Mouse (Mus musculus): Measurements from ENCODE around the gene Tanc1.

DNA sequence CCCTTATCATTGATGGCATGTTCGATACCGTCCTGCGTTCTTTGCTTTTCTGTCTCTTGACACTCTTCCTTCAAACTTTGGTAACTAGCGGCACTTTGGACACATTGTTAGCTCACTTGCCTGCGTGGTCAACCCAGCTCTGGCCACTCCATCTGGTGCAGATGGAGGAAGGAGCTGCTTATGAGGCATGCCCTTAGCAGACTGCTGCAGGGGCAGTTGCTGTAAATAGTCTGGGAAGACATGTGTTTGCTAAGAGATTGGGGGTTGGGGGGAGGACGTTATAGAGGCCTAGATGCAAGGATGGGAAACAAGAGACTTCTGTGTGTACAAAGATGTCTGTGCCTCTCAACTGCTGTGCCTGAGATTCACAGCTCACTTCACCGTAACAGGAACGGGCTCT, 100.2 kb downstream of the Tanc1 start:
- TF ChIP-seq POLR2A (IDR thresholded peaks at IDR 0.05; ENCODE audit: insufficient read depth, low read depth, low read length) (no peak), CTCF (IDR thresholded peaks at IDR 0.05) (no peak), EP300 (IDR thresholded peaks at IDR 0.05; ENCODE audit: insufficient read depth, low read depth, low read length) (no peak)
